Mouse (Mus musculus): ENCODE measurements around the gene Man2a1.

The Man2a1 gene

DNA sequence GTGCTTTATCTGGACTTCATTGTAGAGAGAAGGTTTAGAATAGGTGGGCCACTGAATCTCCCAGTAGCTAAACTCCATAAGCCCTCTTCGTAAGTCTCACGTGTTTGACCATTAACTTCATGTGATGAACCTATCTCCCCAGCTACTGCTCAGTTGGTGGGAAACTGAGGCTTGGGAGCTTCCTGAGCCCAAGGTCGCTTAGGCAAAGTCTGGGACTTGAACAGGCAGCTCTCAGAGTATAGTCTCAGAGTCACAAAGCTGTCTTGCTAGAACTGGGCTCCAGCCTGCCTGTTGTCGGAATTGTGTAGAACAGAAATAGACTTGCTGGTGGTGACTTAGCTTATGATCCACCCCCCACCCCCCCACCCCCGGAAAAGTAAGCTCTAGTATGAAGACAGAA lies 3.0 kb downstream of the Man2a1 start:
- DNase-seq = no peak

DNA sequence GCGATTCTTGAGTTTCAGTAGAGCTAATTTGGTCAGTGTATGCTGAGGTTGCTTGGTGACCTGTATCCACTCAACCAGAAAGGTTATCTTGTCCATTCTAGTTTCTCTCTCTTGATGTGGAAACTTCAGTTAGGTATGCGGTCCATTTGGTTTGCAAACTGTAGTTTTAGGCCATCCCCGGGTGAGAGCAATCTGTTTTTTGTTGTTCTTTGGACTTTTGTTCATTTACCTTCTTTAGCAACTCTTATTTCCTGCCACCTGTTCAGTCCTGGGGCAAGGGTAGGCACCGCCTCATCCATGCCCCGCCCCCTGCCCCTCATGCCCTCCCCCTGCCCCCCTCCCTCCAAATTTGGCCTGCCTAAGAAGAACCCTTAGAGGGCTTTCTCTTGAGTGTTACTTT lies 3.6 kb downstream of the Man2a1 start:
- DNase-seq = no peak

DNA sequence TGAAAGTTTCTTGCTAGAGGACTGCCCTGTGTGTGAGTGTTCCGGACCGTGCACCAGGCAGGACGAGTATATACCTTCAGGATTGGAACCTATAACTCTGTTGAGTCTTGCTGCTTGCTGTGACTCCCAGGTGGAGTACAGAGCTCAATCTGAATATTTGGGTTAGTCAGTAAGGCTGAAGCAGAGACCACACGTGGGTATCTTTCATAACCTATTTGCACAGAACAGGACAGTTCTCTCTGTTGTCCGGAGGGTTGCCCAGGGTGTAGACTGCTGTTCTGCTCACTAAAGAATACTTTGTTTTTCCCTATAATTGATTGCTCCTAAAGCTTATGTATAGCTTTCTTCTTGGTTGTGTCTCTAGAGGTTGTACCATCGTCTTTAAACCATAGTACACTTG lies 7.7 kb downstream of the Man2a1 start:
- no peak for DNase-seq

DNA sequence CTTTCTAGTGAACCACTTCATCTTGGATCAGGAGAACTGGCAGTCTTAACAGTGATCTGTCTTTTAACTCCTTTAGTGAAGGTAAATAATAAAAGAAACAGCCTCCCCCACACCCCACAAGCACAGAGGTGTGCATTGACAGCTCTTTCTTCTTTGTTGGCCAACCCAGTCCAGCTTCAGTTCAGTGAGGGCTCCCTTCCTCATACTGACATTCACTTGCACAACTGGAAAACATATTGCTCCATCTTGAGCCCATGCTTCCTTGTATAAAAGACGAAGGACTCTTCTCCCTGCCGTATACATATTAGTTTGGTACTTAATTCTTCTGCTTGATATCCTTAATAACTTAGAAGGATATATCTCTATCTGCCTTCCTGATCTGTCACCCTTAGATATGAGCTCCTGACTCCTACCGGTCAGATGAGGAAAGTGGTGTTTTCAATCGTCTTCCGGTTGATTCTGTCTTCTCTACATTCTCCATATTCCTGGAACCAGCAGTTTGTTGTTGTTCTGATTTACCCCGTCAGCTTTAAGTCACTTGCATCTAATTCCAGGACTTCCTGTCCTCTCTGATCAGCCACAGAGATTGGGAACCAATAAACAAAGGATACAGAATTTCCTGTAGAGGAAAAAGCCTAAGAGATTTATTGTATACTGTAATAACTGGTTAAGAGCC lies 8.5 kb downstream of the Man2a1 start:
- no peak for DNase-seq

DNA sequence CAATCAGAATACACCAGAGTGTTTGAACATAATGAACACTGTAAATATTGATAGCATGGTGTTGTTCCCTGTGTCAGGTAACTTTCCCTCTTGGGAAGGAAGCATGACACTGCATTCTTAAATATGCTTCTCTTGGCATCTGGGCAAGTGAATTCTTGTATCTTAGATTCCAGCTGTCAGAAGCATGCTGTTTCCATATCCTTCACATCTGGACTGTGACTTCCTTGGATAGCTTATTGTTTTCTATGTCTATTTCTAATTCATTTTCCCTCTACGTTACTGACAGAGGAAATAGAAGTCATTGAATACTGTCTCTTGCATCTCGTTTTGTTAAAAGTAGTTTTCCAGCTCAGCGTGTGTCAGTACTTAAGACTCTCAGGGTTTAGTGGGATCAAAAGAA lies 9.2 kb downstream of the Man2a1 start:
- no peak for DNase-seq

DNA sequence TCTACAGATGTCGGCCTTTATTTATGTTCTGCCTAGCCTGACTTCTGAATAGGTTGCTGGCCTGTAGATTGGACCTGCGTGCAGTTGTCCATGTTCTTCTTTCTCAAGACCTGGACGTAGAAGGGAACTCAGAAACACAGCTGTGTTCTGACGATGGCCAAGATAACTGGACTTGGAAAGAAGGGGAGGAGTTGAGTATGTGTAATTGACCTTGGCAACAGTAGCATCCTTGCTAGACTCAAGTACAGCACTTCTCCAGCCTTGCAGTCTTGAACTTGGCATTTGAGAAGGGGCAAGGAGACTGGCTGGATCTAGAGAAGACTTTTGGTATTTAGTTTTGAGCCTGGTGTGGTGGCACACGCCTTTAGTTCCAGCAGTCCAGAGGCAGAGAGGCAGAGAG lies 10.9 kb downstream of the Man2a1 start:
- DNase-seq = no peak

DNA sequence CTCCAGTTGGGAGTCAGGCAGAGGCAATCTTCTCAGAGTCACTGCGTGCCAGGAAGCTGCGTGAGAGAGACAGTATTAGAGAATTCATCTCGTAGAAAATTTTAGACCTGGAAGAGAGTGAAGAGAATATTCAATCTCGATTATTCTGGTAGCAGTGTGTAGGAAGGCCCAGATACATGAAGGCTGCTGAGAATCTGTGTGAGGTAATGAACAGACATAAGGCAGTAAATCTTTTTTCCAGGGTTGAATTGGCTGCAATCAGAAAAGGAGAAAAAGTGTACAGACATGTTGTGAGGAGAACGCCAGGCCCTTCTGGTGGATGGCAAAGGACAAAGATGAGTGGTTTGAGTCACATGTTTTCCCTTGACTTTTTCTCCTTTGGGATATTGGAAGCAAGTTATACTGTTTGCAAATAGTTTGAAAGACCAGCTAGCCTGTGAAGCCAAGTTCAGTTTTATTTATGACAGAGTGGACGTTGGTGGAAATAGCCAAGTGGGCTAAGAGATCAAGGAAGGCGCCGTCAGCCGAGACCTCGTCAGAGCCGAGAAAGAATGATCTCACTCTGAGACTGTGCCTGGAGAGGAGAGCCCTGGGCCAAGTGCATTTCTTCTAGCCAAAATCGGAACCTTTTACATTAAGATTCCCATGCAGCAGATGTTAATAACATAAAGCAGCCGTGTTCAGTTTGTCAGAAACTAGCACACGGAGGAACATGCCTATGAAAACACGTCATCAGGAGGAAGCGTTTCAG lies 11.8 kb downstream of the Man2a1 start:
- DNase-seq = no peak

DNA sequence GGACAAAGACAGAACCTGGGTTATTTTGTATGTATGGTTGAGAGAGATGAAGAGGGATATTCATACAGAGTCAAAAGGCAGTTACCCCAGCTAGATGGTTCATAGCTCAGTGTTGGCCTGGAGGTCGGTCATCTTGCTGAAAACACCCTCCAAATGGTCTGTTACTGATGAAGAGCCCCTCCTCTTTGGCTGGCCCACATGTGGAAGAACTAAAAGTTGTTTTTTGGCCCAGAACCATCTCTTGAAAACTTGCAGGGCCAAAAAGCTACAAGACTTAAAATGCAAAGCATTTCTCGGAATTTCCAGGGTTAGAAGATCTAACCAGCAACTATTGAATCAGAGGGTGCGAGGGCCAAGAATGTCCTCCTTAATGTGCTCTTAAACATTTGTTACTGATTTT lies 12.4 kb downstream of the Man2a1 start:
- no peak for DNase-seq

DNA sequence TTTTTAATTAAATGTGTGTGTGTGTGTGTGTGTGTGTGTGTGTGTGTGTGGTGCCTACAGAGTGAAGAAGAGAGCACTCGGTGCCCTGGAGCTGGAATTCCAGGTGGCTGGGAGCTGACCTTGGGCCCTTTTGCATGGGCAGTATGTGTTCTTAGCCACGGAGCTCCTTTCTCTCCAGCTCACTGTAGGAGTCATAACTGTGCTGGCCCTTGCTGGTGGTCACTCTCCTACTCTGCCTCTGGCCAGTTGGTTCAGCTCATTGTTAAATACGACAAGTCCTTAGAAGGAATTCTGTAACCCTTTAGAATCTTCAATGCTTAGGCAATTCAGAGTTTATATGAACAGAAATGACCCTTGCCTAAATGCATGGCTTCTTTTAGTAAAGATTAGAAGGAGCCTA lies 12.8 kb downstream of the Man2a1 start:
- DNase-seq = no peak

DNA sequence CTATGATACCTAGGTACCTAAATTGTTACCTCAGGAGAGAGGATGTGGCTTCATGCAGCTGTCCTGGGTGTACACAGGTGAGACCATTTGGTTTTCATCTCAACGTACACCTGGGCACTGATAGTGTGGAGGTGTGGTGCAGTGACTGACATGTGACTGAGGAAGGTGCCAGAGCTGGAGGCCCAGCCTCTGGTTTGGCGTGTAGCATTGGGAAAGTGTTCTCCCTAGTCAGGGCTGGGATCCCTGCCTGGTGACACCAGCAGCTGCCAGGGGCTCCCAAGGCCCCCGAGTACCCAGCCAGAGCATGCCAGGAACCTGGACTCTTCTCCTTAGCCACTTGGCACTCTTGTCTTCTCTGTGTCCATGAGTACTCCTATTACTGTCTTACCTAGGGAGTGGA lies 14.3 kb downstream of the Man2a1 start:
- no peak for DNase-seq

DNA sequence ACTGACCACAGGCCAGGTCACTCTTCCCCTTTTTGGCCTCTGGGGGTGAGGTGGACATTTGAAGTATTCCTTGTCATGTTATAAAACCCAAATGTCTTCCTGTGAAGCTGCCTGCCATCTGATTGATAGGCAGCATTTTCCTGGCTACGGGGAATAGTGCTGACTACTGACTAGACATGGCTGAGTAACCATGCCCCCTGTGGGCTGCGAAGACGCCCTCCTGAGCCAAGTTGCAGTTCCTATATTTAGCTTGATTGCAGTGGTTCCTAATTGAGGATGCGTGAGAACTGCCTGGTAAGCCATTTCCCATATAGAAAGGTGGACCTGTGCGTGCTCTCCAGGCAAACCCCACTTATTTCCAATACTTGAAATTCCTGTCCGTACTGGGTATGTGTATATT lies 14.9 kb downstream of the Man2a1 start:
- DNase-seq = no peak

DNA sequence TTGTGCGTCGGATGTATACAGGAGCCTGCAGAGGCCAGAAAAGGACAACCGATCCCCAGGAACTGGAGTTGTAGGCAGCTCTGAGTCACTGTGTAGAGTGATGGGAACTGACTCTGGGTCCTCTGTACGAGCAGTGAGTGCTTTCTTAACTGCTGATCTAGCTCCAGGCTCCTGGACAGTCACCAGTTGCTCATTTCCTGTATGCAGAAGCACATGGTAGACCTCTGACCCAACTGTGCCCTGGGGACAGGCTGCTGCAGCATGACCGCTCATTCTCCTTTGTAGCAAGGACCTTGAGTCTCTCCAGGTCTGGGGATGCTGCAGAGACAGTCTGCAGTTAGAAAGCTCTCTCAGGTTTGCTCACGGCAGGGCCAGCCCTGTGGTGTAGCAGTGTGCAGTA lies 15.7 kb downstream of the Man2a1 start:
- DNase-seq = no peak

DNA sequence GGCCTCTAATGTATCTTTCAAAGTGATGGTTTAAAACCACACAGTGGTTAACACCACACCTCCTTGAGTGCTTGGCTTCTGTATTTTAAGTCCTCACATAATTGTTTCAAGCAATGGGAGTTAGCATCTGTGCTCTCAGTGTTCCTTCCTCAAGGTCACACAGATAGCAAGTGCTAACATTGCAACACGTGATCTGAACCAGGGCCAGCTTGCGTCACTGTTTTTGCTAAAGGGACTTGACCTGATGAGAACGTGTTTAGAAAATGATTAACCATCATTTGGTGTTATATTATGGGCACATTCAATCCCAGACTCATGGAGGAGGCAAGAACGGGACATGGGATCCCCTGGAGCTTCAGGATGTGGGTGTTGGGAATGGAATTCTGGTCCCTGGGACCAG lies 17.3 kb downstream of the Man2a1 start:
- DNase-seq = no peak

DNA sequence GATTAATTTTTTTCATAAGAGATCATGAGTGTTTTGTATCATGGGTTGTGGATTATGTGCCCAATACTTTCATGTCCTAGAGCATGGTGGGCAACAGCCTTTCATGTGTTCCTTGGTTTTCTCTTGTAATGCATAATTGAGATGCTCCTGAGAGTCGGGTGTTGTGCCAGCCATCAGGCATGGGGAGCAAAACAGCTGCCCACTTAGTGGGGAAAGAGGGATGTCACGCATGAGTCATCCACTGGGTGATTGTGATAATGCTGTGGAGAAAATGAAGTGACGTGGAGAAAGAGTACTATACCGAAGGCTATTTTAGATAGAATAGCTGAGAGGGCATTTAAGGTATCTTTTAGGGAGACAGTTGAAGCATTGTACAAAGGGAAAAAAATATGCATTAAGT lies 18.5 kb downstream of the Man2a1 start:
- no peak for DNase-seq

DNA sequence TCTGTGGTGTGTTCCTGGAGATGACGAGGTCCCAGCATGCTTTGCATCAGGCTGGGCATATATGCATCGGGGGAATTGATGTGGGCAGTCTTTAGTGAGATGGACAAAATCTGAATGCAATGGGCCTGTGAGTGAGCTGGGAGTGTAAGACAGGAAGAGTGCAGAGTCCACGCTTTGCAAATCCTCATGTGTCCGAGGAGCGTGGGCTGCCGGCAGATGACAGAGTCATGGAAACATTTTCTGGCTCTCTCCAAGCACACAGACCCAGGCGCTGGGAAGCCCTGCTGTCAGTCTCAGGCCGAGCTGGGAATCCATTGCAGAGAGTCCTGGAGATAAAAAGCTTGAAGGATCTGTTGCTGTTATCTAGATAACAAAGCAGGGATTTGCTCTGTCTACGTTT lies 19.6 kb downstream of the Man2a1 start:
- no peak for DNase-seq

DNA sequence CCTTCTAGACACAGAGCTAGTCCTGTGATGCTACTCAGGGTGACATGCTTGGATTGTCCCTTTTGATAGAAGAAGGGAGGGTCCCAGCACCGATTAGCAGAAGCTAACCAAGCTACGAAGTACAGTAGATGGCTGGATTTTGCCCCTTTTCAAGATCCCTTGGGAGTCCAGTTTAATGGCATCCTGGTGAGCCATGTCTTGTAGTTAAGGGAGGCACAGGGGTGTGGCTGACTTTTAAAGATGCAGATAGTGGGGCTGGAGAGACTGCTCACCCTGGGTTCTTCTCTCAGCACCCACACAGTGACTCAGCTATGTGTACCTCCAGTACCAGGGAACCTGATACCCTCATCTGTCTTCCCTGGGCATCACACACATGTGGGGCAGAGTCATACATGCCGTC lies 20.1 kb downstream of the Man2a1 start:
- no peak for DNase-seq

DNA sequence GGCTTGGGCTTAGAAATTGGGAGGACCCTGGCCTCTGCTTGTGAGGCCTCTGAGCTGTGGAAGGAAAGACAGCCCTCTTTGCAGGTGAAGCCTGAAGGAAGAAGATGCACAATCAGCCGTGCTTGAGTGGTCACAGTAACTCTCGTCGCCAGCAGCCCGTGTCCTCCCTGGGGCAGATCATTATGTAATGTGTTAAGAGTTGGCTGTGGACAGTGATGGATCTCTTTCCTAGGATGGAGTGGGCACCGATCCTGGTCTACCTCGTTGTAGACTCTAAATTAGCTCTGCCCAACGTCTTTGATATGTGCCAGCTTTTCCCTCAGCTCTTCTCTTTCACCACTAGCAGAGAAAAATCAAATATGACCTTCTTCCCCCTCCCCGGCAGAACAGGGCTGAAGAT lies 20.7 kb downstream of the Man2a1 start:
- DNase-seq = no peak

DNA sequence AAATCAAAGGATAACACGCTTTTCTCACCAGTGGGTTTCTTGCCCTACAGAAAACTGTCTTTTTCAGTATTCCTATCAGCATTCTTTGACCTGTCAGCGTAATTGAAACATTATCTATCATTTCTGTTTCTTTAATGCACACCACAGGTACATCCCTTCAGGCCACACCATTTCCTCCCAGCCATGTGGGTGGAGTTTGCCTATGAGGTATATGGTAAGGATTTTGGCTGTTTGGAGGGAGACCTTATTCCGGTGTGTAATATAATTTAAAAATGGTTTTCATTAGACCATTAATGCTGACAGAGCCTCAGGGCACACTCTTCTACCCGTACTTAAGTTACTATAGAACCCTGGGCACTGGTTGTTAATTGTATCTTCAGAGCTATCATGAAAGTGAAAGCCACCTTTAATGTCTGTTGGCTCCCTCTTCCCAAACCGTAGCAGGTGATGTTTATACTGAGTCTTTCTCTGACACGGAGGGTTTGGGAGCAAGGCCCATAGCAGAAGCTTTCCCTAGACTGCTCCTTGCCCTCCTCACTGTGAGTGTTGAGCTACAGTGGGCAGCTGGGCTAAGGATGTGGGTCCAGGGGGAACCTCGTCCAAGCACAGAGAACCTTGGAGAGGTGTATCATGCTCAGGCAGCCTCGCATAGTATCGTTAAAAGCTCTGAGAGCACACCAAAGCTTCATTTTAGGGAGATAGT lies 21.3 kb downstream of the Man2a1 start:
- no peak for DNase-seq

DNA sequence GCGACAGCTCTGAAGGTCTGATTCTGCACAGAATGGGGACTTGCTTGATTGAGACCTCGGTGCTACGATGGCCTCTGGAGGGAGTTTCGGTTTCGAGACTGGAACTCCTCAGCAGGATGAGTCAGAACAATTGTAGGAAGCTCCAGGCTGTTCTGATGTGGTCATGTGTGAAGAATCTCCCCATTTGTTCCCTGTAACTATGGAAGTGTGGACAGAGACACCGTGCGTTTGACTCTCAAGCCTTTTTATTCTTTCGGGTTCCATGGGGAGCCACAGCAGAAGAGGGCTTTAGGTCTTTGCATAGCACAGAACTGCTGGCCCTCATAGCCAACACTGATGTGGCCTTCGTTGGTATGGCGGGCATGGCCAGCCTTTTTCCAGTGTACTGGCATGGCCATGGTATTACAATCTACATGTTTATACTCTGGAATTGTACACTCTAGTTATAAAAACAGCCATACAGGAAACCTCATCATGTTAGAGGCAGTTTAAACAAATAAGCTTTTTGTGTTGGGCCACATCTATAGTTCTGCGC lies 21.9 kb downstream of the Man2a1 start:
- no peak for DNase-seq

DNA sequence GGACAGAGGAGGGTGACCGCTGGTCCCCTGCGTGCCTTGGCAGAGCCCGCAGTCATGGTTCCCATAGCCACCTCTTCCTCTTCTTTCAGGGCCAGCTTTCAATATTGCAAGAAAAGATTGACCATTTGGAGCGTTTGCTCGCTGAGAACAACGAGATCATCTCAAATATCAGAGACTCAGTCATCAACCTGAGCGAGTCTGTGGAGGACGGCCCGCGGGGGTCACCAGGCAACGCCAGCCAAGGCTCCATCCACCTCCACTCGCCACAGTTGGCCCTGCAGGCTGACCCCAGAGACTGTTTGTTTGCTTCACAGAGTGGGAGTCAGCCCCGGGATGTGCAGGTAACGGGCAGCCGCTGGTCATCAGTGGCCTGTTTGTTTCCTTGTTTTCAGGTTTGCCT lies 23.9 kb downstream of the Man2a1 start:
- no peak for DNase-seq

DNA sequence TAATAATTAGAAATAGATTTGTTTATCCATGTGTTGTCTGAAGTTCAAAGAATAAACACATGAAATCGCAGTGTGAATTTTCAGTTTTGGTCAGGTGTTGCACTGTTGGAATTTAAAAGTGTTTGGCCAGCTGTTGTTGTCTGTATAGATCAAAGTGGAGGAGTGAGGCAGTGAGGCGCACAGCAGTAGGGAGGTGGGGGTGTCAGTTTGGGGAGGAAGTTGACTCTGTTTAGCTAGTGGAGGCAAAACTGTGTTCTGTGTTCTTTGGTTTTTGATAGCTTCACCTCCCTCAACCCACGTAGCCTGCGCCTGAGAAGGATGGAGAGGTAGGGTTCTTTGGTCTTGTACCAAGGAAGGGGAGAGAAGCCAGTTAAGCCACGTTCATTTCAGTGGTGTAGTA lies 28.3 kb downstream of the Man2a1 start:
- DNase-seq = no peak

DNA sequence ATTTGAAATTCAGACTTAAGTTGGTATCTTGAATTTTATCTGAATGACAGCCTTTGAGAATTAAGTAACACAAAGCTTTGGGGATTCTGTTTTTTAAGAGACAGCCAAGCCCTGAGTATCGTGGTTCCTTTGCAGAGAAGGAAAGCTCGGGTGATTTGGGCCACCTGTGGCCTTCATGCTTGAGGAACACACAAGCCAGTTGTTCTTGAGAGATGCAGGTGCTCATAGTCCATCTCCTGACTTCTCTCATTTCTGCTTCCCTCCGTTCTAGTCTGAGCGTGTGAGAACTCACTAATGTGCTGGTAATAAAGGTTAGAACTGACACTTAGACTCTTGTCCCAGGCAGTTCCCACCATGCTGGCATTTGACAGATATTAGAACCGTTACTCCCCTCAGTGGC lies 28.9 kb downstream of the Man2a1 start:
- DNase-seq = no peak

DNA sequence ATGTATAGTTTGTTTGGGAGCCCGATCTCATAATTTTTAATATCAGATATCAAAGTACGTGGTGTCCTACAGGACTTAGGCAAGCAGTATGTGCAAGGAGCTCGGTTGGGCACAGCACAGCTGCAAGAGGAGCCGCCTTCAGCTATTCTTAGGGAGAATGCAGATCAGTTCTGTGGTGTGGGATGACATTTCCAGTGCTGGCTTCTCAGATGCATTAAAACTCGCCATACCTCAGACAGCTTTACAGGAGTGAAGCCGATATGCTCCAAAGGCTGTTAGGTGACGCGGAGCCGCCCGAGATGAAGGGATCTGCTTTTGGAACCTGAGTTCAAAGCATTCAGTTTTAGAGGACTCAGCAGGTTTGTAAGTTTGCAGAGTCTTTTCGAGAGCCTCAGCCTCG lies 30.0 kb downstream of the Man2a1 start:
- DNase-seq = no peak

DNA sequence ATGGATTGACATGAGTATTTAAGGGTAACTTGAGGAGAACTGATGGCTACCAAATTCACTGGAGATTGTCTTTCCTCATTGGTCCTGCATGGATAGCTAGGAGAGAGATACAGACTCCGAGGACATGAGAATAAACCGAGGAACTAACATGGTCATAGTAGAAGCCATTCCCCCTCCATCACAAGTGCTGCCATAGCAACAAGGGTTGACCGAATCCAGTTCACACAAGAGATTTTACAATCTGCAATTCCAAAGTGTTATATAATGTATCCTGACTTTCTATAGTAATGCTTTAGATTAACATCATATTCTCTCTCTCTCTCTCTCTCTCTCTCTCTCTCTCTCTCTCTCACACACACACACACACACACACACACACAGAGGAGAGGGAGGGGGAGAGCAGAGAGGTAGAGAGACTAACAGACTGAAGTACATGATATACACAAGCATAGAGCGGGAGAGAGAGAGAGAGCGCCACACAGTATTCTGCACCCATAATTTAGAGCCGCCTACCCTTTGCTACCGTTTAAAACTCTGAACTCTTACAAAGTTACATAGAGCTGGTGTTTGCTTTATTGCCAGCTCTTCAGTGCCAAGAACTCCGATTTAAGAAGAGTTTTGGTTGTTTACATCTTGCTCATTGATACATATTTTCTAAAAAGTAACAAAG lies 37.5 kb downstream of the Man2a1 start:
- DNase-seq = no peak

Data from right cerebral cortex, postnatal 14 days (tissue).